Mouse (Mus musculus): ENCODE data around the gene Pelp1.
"Not testable (repeated sequence)": the region's sequence is repeated elsewhere in the genome, so short reads cannot be mapped to it uniquely, and the experiment has no call there.

Gene Pelp1

DNA sequence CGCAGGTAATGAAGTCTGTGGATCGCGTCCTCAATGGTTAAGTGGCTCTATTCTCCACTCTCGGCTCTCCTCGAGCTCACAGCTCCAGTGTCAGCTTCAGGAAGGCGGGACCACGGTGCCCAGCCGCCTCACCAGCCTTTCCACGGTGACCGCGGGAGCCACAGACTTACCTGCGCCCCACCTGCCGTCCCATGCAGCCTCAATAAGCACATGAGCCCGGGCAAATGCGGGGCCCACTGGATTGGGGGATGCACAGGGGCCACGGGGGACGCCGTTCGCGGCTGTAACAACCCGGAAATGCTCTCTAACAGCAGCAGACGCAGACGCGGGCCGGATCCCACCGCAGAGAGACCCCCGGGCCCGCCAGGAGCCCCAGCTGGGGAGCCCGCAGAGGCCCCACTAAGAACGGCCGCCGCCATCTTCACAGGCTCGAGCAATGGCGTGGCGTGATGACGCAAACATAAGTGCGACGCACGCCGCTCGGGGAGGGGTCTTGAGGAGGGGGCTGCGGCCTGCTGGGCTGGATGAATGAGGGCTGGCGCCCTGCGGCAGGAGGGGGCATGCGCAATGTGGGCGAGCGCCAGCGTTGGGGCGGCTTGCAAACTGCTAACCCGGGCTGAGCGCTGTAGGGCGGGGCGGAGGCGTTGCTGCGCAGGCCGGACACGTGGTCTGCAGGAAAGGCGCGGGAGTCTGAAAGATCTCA lies at the start of gene Pelp1:
TSS of gene Pelp1 (minus strand) at position 438 of the 703 bp plus-strand sequence.
- DNase-seq (ENCODE audit: low spot score), result peak; percentile 94

DNA sequence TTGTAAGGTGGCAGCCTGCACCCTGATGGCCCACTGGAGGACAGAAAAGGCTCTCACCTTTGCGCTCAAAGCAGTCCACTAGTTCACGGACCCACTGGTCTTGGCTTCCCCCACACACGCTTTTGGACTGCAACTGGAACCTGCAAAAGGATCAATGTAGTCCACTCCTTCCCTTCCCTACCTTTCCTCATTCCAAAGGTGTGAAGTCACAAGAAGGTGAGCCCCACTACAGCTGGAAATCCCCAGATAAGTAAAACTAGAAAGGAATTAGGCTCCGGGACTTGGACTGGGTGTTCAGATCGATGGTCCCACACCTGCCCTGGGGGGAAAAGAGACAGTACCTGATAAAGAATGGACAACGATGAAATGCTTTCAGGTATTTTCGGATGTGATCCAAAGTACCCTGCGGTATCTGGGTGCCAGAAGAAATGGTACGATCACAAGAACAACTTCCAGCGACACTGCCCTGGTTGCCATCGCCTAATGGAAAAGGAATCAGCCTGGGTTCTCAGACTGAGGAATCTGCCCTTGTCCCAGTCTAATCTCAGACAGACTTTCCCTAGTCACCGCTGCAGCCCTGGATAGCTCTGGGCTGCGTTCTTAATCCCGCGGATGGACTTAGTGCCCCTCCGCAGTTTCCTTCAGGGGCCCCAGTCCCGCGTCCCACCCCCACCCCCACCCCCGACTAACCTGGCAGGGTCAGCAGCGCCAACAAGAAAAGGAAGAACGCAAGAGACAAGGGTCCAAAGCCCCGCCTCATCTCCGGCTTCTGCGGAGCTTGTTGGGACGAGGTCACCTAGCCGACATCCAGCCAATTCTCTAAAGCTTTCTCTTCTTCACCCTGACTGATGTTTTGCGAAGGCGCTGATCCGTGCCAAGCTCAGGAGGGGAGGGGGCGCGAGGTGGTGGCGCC lies 49.1 kb upstream of the Pelp1 start, which contains the start of gene Zmynd15:
TSS of gene Zmynd15 (plus strand) at position 746 of the 913 bp plus-strand sequence.
- no peak for DNase-seq (ENCODE audit: low spot score)

DNA sequence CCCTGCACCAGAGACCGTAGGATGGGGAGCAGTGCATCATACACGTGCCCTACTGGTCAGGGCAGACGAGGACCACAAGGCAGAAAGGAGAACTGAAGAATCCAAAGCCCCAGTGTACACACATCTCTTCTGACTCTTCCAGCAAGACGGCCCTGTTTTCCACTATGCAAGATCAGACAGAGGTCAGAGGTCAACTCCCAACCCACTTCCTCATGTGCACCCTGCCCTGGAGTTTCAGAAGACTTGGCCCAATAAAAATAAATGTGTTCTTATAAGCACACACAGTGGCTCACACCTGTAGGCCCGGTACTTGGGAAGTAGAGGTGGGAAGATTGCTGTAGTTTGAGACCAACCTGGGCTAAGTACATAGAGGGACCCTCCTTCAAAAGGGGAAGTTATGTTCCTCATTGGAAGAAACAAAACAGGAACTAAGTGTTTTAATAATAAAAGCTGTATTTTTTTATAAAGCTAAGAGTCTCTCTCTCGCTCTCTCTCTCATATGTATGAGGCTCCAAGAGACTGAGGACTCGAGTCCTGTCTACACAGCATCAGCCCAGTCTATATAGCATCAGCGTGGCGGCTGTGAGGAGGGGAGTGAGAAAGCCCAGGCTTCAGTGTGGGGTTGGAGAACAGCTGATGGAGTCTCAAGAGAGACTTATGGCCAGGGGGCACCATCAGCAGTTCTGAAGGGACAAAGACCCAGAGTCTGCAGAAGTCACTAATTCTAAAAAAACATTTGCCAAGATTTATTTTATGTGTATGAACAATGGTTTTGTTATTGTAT lies 43.6 kb upstream of the Pelp1 start:
- no peak for DNase-seq (ENCODE audit: low spot score)

GRCm38 (mm10) chr11:70451797-70452498 lies 42.1 kb upstream of the Pelp1 start, which contains the start of gene Med11:
Med11 (plus strand) TSS chr11:70451919.
- peak; percentile 97 for DNase-seq (ENCODE audit: low spot score)

DNA sequence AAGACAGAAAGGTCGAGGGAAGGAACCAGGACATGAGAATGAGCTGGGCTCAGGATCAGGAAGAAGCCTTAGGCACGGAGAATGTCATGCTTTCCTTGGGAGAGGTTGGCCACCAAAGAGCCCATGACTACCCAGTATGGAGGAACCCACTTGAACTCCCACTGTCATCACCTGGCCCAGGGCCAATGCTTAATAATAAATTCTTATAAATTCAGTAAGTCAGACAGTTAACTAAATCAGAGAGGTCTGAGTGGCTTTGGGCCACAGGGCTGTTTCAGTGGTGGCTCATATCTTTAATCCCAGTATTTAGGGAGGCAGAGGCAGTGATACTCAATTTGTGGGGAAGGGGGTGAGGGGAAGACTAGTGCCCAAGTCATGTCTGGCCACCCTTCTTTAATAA lies 41.1 kb upstream of the Pelp1 start:
- no peak for DNase-seq (ENCODE audit: low spot score)

DNA sequence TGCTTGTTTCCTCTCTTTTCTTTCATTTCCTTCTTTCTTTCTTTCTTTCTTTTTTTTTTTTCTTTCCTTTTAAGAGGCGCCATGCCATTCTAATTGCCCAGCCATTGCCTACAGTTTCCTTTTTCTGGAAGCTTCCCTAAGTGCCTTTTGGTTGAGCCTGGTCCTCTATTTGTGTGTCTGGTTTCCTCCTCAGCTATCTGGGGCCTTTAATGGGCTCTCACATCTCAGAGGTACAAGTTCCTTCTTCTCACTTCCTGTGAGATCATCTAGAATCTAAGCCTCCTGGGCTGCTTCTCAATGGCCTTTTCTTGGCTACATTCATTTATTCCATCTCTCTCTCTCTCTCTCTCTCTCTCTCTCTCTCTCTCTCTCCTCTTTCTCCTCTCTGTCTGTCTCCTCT lies 37.5 kb upstream of the Pelp1 start:
- DNase-seq (ENCODE audit: low spot score), result no peak

GRCm38 (mm10) chr11:70446756-70447155 lies 36.9 kb upstream of the Pelp1 start:
- DNase-seq (ENCODE audit: low spot score), result no peak

DNA sequence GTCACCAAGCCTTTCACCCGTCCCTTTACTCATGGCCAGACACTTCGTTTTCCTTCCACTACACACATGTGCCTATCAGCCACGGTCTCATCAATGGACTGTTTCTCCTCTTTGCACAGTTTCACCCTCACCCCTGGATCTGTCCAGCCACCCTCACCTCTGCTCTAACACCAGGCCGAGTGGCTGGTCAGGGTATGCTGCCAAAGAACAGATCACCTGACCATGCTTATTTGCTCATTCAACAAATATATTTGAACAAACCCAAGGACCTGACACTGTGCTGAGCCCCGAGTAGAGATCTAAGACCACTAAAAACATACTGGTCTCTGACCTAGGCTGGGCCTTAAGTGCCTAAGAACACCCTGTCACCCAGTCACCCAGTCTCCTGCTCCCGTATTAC lies 34.8 kb upstream of the Pelp1 start:
- DNase-seq (ENCODE audit: low spot score), result no peak

- no peak for DNase-seq (ENCODE audit: low spot score)
Measured at GRCm38 (mm10) chr11:70443964-70444363, 34.1 kb upstream of the Pelp1 start.

DNA sequence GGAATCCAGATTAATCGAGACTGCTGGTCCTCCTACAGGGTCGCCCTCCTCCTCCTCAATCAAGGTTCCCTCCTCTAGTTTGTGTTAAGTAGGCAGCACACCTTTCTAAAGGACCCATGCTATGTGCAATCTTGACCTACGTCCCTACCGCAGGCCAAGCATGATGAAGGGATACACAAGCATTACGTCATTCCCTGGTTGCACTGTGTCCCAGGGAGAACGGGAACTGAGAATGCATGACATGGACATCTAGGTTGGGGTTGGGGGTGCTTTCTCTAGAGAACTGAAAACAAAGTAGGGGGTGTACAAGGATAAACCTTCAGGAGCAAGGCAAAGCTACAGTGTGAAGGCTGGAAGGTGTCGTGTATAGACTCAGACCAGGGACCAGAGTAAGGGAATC lies 32.1 kb upstream of the Pelp1 start:
- no peak for DNase-seq (ENCODE audit: low spot score)

GRCm38 (mm10) chr11:70440637-70441036 lies 30.8 kb upstream of the Pelp1 start:
- DNase-seq (ENCODE audit: low spot score), result no peak

- DNase-seq (ENCODE audit: low spot score), result no peak
Measured at GRCm38 (mm10) chr11:70438728-70439374, 29.0 kb upstream of the Pelp1 start.

GRCm38 (mm10) chr11:70437426-70437825 lies 27.6 kb upstream of the Pelp1 start:
- DNase-seq (ENCODE audit: low spot score), result no peak

- DNase-seq (ENCODE audit: low spot score), result no peak
Measured at GRCm38 (mm10) chr11:70435476-70435875, 25.6 kb upstream of the Pelp1 start.

DNA sequence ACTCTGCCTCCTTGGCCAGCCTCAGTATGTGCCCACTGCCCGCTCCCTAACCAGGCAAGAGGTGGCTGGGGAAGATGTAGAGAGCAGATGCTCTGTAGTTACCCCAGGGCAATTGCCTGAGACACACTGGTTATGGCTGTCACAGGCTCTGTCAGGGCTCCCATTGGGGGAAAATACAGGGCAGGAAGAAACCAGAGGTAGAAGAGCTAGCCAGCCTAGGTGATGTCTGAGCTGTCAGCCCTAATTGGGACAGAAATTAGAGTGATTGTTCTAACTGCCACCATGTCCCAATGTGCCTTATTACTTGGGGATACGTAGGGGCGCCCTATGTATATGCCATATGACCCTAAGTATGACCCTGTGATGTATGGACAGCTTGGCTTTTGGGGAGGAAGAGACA lies 24.1 kb upstream of the Pelp1 start:
- no peak for DNase-seq (ENCODE audit: low spot score)

GRCm38 (mm10) chr11:70433569-70433943 lies 23.7 kb upstream of the Pelp1 start:
- no peak for DNase-seq (ENCODE audit: low spot score)

DNA sequence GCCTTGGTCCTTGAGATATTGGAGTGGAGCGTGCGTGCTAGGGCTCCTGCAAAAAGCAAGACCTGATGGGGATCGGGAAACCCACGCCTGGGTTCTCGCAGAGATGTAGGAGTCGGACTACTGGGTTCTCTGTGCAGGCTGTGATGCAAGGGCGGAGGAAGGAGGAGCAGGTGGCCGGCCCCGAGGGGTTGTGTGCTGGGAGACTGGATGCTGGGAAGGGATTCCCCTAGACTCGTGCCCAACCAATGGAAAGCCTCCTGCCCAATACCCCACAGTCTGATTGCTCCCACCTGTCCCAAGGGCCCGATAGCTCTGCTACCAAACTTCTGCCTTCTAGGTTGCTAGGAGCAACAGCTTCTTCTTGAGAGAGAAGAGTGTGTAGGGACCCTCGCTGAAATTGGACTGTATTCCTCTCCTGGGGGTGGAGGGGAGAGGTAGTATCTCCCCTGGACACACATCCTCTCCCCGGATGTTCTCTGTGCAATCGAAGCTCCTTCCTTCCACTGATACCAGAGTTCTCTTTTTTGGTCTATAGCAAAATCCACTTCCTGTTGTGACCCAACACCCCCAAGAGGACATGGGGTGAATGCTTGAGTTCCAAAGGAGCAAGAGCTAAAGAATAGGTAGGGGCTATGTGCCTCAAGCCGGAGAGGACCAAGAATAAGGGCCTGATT lies 23.2 kb upstream of the Pelp1 start:
- DNase-seq (ENCODE audit: low spot score), result no peak

DNA sequence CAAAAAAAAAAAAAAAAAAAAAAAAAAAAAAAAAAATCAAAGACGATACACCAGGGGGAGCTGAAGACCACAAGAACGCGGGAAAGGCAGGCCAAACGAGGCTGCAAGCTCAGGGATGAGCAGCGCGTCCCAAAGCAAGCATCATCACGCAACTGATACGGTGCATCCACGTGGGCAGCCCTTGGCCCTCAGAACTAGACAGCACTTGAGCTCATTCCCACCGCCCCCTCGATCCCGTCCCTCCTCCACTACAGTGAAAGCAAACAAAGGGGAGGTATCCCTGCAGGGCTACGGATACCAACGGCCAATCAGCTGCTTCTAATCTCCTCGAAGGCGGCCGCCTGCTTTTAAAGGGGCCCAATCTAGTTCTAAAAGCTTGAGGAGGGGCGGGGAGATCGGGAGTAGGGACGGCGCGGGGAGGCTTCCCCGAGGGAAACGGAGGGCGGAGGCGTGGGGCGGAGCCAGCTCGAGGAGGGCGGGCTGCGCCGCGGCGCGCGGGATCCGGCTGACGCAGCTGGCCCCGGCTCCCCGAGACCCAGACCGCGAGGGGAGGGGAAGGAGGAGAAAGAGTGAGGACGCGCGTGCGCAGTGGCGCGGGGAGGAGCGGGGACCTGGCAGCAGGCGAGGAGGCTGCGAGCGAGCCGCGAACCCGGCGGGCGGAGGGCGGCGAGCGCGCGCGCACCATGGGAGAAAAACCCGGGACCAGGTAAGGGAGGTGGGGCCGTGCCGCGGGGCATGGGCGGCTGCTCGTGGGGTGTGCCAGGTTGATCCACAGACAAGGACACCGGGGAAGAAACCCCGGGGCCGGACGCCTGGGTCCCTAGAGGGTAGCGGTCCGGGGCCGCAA lies 22.4 kb upstream of the Pelp1 start, which contains the start of gene Arrb2:
TSS of gene Arrb2 (plus strand) at position 588 of the 847 bp plus-strand sequence.
- DNase-seq (ENCODE audit: low spot score), result peak; percentile 99

GRCm38 (mm10) chr11:70431574-70431973 lies 21.7 kb upstream of the Pelp1 start:
- DNase-seq (ENCODE audit: low spot score), result no peak

GRCm38 (mm10) chr11:70426598-70426997 lies 16.8 kb upstream of the Pelp1 start:
- DNase-seq (ENCODE audit: low spot score), result not testable (repeated sequence)

Measured in testis, postnatal 10 days (tissue).